Mouse (Mus musculus): ENCODE data around the gene Slc17a8.
"Not testable (repeated sequence)": the region's sequence is repeated elsewhere in the genome, so short reads cannot be mapped to it uniquely, and the experiment has no call there.

The Slc17a8 gene

DNA sequence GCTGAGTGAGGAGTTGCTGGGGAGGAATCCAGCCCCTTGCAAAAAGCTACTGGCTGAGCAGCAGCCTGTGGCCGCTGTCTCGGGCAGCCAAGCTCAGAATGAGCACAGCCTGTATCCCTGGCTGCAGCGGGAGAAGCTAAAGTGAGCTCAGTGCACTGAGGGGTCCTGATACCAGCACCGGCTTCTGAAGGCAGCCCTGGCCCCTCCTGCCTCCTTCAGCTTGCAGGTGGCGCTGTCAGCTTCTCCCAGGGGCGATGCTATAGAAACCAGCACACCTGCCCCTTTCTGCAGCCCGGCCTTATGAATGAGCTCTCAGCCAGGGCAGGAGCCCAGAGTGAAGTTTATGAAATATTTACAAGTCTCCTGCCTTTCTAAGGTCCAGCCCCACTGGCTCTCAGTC lies at the start of gene Slc17a8:
Gene Slc17a8 (minus strand): TSS at position 125 of the 400 bp plus-strand sequence.
- Histone ChIP-seq H3K27me3 (ENCODE audit: control insufficient read depth, insufficient read depth, low read length, poor library complexity, severe bottlenecking) (no peaks in the 10 kb centered on the region), H3K36me3 (ENCODE audit: control insufficient read depth, insufficient read depth, low read length, poor library complexity, severe bottlenecking) (no peaks in the 10 kb centered on the region)
- DNase-seq (ENCODE audit: low read depth, low spot score): no peak

DNA sequence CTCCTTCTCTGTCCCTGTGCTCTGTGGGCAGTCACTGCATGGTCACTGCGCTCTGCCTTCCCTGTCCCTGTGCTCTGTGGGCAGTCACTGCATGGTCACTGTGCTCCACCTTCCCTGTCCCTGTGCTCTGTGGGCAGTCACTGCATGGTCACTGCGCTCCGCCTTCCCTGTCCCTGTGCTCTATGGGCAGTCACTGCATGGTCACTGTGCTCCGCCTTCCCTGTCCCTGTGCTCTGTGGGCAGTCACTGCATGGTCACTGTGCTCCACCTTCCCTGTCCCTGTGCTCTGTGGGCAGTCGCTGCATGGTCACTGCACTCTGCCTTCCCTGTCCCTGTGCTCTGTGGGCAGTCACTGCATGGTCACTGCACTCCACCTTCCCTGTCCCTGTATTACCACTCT lies 49.3 kb upstream of the Slc17a8 start:
- H3K27me3 ChIP-seq (ENCODE audit: control insufficient read depth, insufficient read depth, low read length, poor library complexity, severe bottlenecking); DNase-seq (ENCODE audit: low read depth, low spot score); H3K36me3 ChIP-seq (ENCODE audit: control insufficient read depth, insufficient read depth, low read length, poor library complexity, severe bottlenecking): not testable (repeated sequence)

DNA sequence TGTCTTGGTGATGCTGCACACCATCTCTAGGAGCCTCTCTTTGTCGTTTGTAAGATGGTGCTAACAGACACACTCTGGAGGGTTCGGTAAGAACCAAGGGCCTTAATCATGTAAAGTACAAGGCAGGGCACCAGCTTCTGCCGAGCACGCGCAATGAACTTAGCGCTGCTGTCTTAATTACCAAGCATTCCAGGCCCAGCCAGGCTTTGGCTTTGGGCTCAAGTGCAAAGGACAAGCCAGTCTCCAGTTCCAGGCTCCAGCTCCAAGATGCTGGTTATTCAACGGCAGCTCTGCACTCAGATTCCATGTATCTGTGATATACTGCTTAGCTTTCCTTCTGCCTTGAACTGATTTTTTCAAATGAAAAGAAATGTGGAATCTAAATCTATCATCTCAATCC lies 46.5 kb upstream of the Slc17a8 start:
- no peaks in the 10 kb centered on the region for H3K27me3 ChIP-seq (ENCODE audit: control insufficient read depth, insufficient read depth, low read length, poor library complexity, severe bottlenecking)
- no peak for DNase-seq (ENCODE audit: low read depth, low spot score)
- H3K36me3 ChIP-seq (ENCODE audit: control insufficient read depth, insufficient read depth, low read length, poor library complexity, severe bottlenecking): 0 out of 2 replicates have a peak, but pooled peaks cover 3% of the 10 kb centered on the region

DNA sequence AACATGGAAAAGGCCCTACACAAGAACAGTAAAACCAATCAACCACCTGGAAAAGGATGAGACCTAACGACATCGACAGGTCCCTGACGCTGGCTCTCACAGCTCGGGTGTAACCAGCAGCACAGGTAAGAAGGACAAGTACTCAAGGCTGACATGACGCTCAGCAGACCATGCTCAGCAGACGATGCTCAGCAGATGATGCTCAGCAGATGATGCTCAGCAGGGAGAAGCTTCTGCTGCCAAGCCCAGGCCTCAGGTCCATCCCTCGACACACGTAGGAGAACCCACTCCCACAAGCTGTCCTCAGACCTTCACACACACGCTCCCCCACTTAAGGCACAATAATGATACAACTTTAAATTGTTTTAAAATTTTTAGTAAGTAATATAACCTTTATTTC lies 44.6 kb upstream of the Slc17a8 start:
- no peak for DNase-seq (ENCODE audit: low read depth, low spot score)
- peaks cover 6% of the 10 kb centered on the region; the same call in 1 of the 2 replicates for H3K36me3 ChIP-seq (ENCODE audit: control insufficient read depth, insufficient read depth, low read length, poor library complexity, severe bottlenecking)

DNA sequence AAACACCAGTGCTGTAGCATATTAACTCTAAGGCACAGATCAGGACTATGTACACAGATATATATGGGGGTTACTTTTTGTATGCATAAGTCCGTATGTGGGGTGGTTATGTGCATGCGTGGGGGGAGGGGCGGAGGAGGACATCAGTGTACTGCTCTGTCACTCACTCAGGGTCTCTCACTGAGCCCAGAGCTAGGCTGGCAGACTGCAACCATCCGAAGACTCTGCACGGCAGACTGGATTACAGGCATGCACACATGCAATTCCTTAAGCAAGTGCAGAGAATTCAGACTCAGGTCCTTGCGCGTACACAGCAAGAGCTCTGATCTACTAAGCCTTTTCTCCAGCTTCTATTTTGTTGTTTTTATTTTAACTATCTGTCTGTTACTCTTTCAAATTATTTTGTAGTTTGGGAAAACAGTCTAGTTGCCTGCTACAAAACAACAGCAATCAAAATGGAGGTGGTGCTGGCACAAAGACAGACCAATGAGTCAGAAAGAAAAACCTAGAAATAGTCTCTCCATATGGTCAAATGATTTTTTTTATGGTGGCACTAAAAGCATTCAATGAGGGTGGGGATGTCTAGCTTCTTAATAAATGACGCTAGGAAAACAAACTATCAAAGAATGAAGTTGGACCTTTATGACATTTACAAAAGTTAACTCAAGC lies 44.1 kb upstream of the Slc17a8 start:
- DNase-seq (ENCODE audit: low read depth, low spot score): no peak
- Histone ChIP-seq H3K27me3 (ENCODE audit: control insufficient read depth, insufficient read depth, low read length, poor library complexity, severe bottlenecking) (no peaks in the 10 kb centered on the region), H3K36me3 (ENCODE audit: control insufficient read depth, insufficient read depth, low read length, poor library complexity, severe bottlenecking) (peaks cover 7% of the 10 kb centered on the region; the same call in 1 of the 2 replicates)

More for the DNA sequence above, 44.6 kb upstream of the Slc17a8 start:
- H3K27me3 ChIP-seq (ENCODE audit: control insufficient read depth, insufficient read depth, low read length, poor library complexity, severe bottlenecking): no peaks in the 10 kb centered on the region

GRCm38 (mm10) chr10:89656366-89656765 lies 35.3 kb upstream of the Slc17a8 start:
- no peak for DNase-seq (ENCODE audit: low read depth, low spot score)
- peaks cover 18% of the 10 kb centered on the region; the same call in 1 of the 2 replicates for H3K36me3 ChIP-seq (ENCODE audit: control insufficient read depth, insufficient read depth, low read length, poor library complexity, severe bottlenecking)
- H3K27me3 ChIP-seq (ENCODE audit: control insufficient read depth, insufficient read depth, low read length, poor library complexity, severe bottlenecking): no peaks in the 10 kb centered on the region

DNA sequence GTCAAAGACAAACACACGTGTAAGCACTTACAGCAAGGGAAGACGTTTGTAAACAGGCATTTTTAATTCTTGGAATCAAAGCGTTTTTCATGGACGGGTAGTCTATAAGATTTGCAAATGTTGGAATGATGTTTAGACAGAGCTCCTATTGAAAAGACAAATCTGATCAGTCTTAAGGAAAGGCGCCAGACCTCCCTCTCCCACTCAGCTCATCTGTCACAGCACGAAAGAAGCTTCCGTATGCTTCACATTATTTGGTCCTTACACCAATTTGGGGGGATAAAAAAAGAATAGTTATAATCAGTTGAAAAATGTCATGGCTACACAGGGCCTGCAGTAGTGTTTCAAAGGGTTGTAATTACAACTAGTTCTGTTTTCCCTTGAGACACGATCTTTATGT lies 31.9 kb upstream of the Slc17a8 start:
- no peak for DNase-seq (ENCODE audit: low read depth, low spot score)
- H3K36me3 ChIP-seq (ENCODE audit: control insufficient read depth, insufficient read depth, low read length, poor library complexity, severe bottlenecking): peaks cover 11% of the 10 kb centered on the region; the same call in 1 of the 2 replicates

DNA sequence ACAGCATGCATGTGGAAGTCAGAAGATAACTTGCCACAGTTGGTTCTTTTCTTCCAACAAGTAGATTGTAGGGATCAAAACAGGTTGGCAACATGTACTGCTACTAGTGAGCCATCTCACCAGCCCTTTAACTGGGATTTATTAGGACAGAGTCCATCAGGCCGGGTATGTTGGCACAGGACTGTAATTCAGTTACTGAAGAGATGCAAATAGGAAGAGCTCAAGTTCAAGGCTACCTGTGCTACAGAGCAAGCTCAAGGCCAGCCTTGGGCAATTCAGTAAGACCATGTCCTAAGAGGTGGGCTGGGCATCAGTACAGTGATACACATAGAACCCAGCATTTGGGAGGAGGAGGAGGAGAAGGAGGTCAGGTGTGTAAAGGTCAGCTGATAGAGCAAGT lies 30.6 kb upstream of the Slc17a8 start:
- DNase-seq (ENCODE audit: low read depth, low spot score): no peak
- Histone ChIP-seq H3K36me3 (ENCODE audit: control insufficient read depth, insufficient read depth, low read length, poor library complexity, severe bottlenecking) (peaks cover 3% of the 10 kb centered on the region; the same call in 1 of the 2 replicates), H3K27me3 (ENCODE audit: control insufficient read depth, insufficient read depth, low read length, poor library complexity, severe bottlenecking) (no peaks in the 10 kb centered on the region)

More for the DNA sequence above, 31.9 kb upstream of the Slc17a8 start:
- H3K27me3 ChIP-seq (ENCODE audit: control insufficient read depth, insufficient read depth, low read length, poor library complexity, severe bottlenecking): no peaks in the 10 kb centered on the region

GRCm38 (mm10) chr10:89646918-89647317 lies 25.9 kb upstream of the Slc17a8 start:
- no peaks in the 10 kb centered on the region for H3K27me3 ChIP-seq (ENCODE audit: control insufficient read depth, insufficient read depth, low read length, poor library complexity, severe bottlenecking)
- peaks cover under 1% of the 10 kb centered on the region; the same call in 1 of the 2 replicates for H3K36me3 ChIP-seq (ENCODE audit: control insufficient read depth, insufficient read depth, low read length, poor library complexity, severe bottlenecking)
- DNase-seq (ENCODE audit: low read depth, low spot score): no peak

- peaks cover 3% of the 10 kb centered on the region for H3K36me3 ChIP-seq (ENCODE audit: control insufficient read depth, insufficient read depth, low read length, poor library complexity, severe bottlenecking)
- no peak for DNase-seq (ENCODE audit: low read depth, low spot score)
- no peaks in the 10 kb centered on the region for H3K27me3 ChIP-seq (ENCODE audit: control insufficient read depth, insufficient read depth, low read length, poor library complexity, severe bottlenecking)
Measured at GRCm38 (mm10) chr10:89637001-89637400, 15.9 kb upstream of the Slc17a8 start.

- DNase-seq (ENCODE audit: low read depth, low spot score): no peak
- H3K27me3 ChIP-seq (ENCODE audit: control insufficient read depth, insufficient read depth, low read length, poor library complexity, severe bottlenecking): no peaks in the 10 kb centered on the region
- no peaks in the 10 kb centered on the region for H3K36me3 ChIP-seq (ENCODE audit: control insufficient read depth, insufficient read depth, low read length, poor library complexity, severe bottlenecking)
Measured at GRCm38 (mm10) chr10:89635018-89635417, 14.0 kb upstream of the Slc17a8 start.

GRCm38 (mm10) chr10:89633736-89634426 lies 12.8 kb upstream of the Slc17a8 start:
- no peak for DNase-seq (ENCODE audit: low read depth, low spot score)
- Histone ChIP-seq H3K36me3 (ENCODE audit: control insufficient read depth, insufficient read depth, low read length, poor library complexity, severe bottlenecking) (no peaks in the 10 kb centered on the region), H3K27me3 (ENCODE audit: control insufficient read depth, insufficient read depth, low read length, poor library complexity, severe bottlenecking) (no peaks in the 10 kb centered on the region)

DNA sequence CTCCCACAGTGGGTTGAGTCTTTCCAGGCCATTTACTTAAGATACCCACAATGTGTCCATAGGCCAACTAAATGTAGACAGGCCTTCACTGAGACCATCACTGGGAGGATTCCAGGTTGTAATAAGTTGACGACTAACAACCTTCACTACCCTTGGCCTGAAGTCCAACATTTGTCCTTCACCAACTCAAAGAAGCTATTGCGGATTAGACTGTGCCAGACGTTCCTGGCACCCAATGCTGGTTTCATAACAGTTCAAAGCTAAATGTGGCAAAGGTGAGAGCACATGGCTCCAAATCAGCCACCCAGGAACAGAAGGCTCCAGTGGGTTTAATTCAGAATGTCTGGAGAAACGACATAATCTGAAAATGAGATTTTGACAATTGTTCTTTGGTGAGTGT lies 12.1 kb upstream of the Slc17a8 start:
- no peaks in the 10 kb centered on the region for H3K27me3 ChIP-seq (ENCODE audit: control insufficient read depth, insufficient read depth, low read length, poor library complexity, severe bottlenecking)
- H3K36me3 ChIP-seq (ENCODE audit: control insufficient read depth, insufficient read depth, low read length, poor library complexity, severe bottlenecking): no peaks in the 10 kb centered on the region
- no peak for DNase-seq (ENCODE audit: low read depth, low spot score)

DNA sequence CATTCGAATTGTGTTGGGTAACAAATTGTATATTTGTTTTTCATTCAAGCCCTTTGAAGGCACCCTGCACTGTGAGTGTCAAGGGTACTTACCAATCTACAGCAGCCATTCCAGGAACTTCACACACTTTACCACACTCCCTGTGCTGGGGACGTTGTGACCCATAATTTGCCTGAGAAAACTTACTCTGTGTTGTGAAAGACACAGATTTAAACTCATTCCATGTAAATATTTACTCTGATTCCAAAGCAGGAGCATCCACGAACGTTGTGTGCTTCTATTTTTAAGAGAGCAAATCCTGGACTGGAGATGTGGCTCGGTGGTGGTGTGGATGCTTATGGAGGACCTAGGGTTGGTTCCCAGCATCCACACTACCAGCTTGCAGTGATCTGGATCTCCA lies 10.8 kb upstream of the Slc17a8 start:
- DNase-seq (ENCODE audit: low read depth, low spot score): no peak

GRCm38 (mm10) chr10:89630564-89630963 lies 9.5 kb upstream of the Slc17a8 start:
- Histone ChIP-seq H3K36me3 (ENCODE audit: control insufficient read depth, insufficient read depth, low read length, poor library complexity, severe bottlenecking) (no peaks in the 10 kb centered on the region), H3K27me3 (ENCODE audit: control insufficient read depth, insufficient read depth, low read length, poor library complexity, severe bottlenecking) (no peaks in the 10 kb centered on the region)
- DNase-seq (ENCODE audit: low read depth, low spot score): no peak

More for the DNA sequence above, 10.8 kb upstream of the Slc17a8 start:
- Histone ChIP-seq H3K36me3 (ENCODE audit: control insufficient read depth, insufficient read depth, low read length, poor library complexity, severe bottlenecking) (no peaks in the 10 kb centered on the region), H3K27me3 (ENCODE audit: control insufficient read depth, insufficient read depth, low read length, poor library complexity, severe bottlenecking) (no peaks in the 10 kb centered on the region)

Measured in splenic B cell, adult 2 months (primary cell).